Mouse (Mus musculus): ENCODE data around the gene C330007P06Rik. TPM values are rescaled to one million over a fixed set of nuclear protein-coding genes. Genes with fewer than 3 reads are reported as not detected.

The C330007P06Rik gene
- total and polyA plus RNA-seq, 3 experiments: 7.4 to 17.4 (median 15.7) TPM

DNA sequence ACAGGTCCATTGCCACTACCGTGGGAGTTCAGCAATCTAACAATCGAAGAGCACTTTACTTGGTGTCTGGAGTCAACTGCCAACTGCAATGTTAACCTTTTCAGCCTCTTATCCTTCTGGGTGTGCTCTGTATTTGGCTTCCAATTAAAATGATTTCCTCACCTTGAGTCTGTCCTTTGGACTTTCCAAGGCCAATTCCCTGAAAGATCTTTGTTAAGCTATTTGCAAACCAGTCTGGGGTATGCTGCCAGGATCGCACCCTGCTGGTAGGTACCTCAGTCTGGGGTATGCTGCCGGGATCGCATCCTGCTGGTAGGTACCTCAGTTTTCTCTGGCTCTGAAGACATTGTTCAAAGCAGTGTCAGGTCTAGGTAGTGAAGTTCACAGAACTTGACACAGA lies 79.3 kb downstream of the C330007P06Rik start:
- H3K27ac ChIP-seq: no peak overlapping the region
- H3K9ac ChIP-seq (ENCODE audit: low read depth, low read length): no peak overlapping the region
- H3K4me1 ChIP-seq (ENCODE audit: control insufficient read depth, insufficient read depth, low read length): no peaks in the 10 kb centered on the region
- no peak overlapping the region for H3K4me3 ChIP-seq
- H3K36me3 ChIP-seq (ENCODE audit: control insufficient read depth, insufficient read depth, low read length): peaks cover 5% of the 10 kb centered on the region
- H3K79me2 ChIP-seq (replicated peaks; ENCODE audit: control insufficient read depth, insufficient read depth, low read length): no peaks in the 10 kb centered on the region
- intact Hi-C loops (cut with DNase I): no loop called here
- H3K27me3 ChIP-seq (ENCODE audit: control insufficient read depth, insufficient read depth, low read length): no peaks in the 10 kb centered on the region
- 69% methylated on average over 5 of the region's 5 CpGs for WGBS
- DNase-seq: no peak
- TF ChIP-seq POLR2A (IDR thresholded peaks at IDR 0.05; ENCODE audit: insufficient read depth, low read depth, low read length) (no peak), CTCF (IDR thresholded peaks at IDR 0.05) (no peak), EP300 (IDR thresholded peaks at IDR 0.05; ENCODE audit: insufficient read depth, low read depth, low read length) (no peak)

DNA sequence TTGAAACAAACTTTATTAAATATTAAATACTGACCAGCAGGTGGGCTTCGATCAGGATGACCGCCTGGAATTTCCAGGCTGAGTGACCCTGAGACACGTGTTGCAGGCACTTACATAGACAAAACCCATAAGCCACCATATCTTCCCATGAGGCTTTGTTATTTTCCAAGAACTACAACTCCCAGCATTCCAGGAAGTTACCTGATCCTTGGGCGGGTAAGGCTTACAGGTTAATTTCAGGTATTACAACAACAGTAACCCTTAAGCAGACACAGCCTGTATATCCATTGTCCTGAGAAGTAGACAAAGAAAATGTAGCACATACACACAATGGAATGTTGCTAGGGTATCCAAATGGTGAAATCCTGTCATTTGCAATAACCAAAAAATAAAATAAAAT lies 84.6 kb downstream of the C330007P06Rik start:
- WGBS: 72% methylated on average over 4 of the region's 4 CpGs
- TF ChIP-seq POLR2A (IDR thresholded peaks at IDR 0.05; ENCODE audit: insufficient read depth, low read depth, low read length): no peak
- no peak for TF ChIP-seq EP300 (IDR thresholded peaks at IDR 0.05; ENCODE audit: insufficient read depth, low read depth, low read length)
- no peak for TF ChIP-seq CTCF (IDR thresholded peaks at IDR 0.05)
- Histone ChIP-seq H3K9ac (ENCODE audit: low read depth, low read length) (no peak overlapping the region), H3K27me3 (ENCODE audit: control insufficient read depth, insufficient read depth, low read length) (no peaks in the 10 kb centered on the region), H3K4me1 (ENCODE audit: control insufficient read depth, insufficient read depth, low read length) (no peaks in the 10 kb centered on the region), H3K36me3 (ENCODE audit: control insufficient read depth, insufficient read depth, low read length) (no peaks in the 10 kb centered on the region), H3K27ac (no peak overlapping the region), H3K79me2 (replicated peaks; ENCODE audit: control insufficient read depth, insufficient read depth, low read length) (no peaks in the 10 kb centered on the region), H3K4me3 (no peak overlapping the region)
- intact Hi-C loops (cut with DNase I): no loop called here
- DNase-seq: no peak

DNA sequence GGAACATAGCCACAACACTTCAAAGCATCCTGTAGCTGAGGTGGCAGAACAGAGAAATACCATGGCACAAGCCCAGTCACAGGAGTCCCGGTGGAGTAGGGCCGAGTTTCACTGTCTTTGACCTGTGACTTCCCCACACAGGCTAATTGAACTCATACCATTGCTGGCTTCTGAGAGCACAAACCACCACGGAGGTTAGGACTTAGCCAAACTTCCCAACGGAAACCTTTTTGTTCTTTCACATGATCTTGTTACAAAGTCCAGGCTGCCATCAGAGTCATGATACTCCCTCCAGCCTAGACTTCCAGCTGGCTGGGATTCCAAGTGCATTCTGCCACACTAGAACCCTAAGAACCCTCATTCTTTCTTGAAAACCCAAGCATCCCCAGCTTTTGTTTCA lies 96.2 kb downstream of the C330007P06Rik start:
- Histone ChIP-seq H3K36me3 (ENCODE audit: control insufficient read depth, insufficient read depth, low read length) (no peaks in the 10 kb centered on the region), H3K4me1 (ENCODE audit: control insufficient read depth, insufficient read depth, low read length) (no peaks in the 10 kb centered on the region), H3K9ac (ENCODE audit: low read depth, low read length) (no peak overlapping the region), H3K4me3 (no peak overlapping the region), H3K27ac (no peak overlapping the region), H3K27me3 (ENCODE audit: control insufficient read depth, insufficient read depth, low read length) (no peaks in the 10 kb centered on the region), H3K79me2 (replicated peaks; ENCODE audit: control insufficient read depth, insufficient read depth, low read length) (no peaks in the 10 kb centered on the region)
- DNase-seq: no peak
- 70% methylated on average over 4 of the region's 4 CpGs for WGBS
- intact Hi-C loops (cut with DNase I): no loop called here
- TF ChIP-seq EP300 (IDR thresholded peaks at IDR 0.05; ENCODE audit: insufficient read depth, low read depth, low read length) (no peak), POLR2A (IDR thresholded peaks at IDR 0.05; ENCODE audit: insufficient read depth, low read depth, low read length) (no peak), CTCF (IDR thresholded peaks at IDR 0.05) (no peak)

DNA sequence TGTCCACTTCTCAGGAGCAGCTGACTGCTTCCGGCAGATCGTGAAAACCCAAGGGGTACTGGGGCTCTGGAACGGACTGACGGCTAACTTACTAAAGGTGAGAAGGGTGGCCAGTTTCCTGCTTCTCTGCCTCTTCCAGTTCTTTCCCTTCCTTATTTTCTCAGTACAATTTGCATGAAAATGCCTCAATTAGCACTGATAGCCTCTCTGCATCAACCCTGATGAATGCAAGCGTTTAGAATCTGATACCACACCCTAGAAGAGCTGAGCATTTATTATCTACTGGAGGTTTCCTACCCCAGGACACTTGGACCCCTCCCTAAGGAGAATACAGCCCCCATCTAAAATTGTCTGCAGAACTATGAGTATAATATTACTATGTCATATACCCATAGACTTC lies 98.4 kb downstream of the C330007P06Rik start:
- Histone ChIP-seq H3K27me3 (ENCODE audit: control insufficient read depth, insufficient read depth, low read length) (no peaks in the 10 kb centered on the region), H3K9ac (ENCODE audit: low read depth, low read length) (no peak overlapping the region), H3K79me2 (replicated peaks; ENCODE audit: control insufficient read depth, insufficient read depth, low read length) (no peaks in the 10 kb centered on the region), H3K27ac (no peak overlapping the region), H3K36me3 (ENCODE audit: control insufficient read depth, insufficient read depth, low read length) (no peaks in the 10 kb centered on the region), H3K4me3 (no peak overlapping the region), H3K4me1 (ENCODE audit: control insufficient read depth, insufficient read depth, low read length) (no peaks in the 10 kb centered on the region)
- TF ChIP-seq POLR2A (IDR thresholded peaks at IDR 0.05; ENCODE audit: insufficient read depth, low read depth, low read length): no peak
- TF ChIP-seq CTCF (IDR thresholded peaks at IDR 0.05): no peak
- TF ChIP-seq EP300 (IDR thresholded peaks at IDR 0.05; ENCODE audit: insufficient read depth, low read depth, low read length): no peak
- intact Hi-C loops (cut with DNase I): no loop called here
- WGBS: 72% methylated on average over 5 of the region's 5 CpGs
- DNase-seq: no peak

Other genes starting within 250 kb of the C330007P06Rik start
- 1 to 10 TPM; 2.4 to 2.5 TPM for gene Akap17b, start 228.7 kb downstream of the C330007P06Rik start, total RNA-seq (2021)
- 0.45 and 1.2 TPM in 2 replicates for gene Akap17b, start 228.7 kb downstream of the C330007P06Rik start, polyA plus RNA-seq (2012; rRNA removed)
- gene Slc25a43, start 130.5 kb downstream of the C330007P06Rik start, total RNA-seq (2021): not detected
- 0.37 and 0.59 TPM in 2 replicates for gene Slc25a43, start 130.5 kb downstream of the C330007P06Rik start, polyA plus RNA-seq (2012; rRNA removed)
- 100 to 1,000 TPM; 352 to 447 TPM for gene Slc25a5, start 78.5 kb downstream of the C330007P06Rik start, total RNA-seq (2021)
- 425 and 550 TPM in 2 replicates for gene Slc25a5, start 78.5 kb downstream of the C330007P06Rik start, polyA plus RNA-seq (2012; rRNA removed)
- gene Ube2a, start 211 bp downstream of the C330007P06Rik start, total RNA-seq (2021): 10 to 100 TPM; 62.6 to 76.5 TPM
- gene Ube2a, start 211 bp downstream of the C330007P06Rik start, polyA plus RNA-seq (2012; rRNA removed): 39.4 and 65.7 TPM in 2 replicates
- gene Nkrf, start 28.8 kb upstream of the C330007P06Rik start, total RNA-seq (2021): 1 to 10 TPM; 3.0 to 3.3 TPM
- gene Nkrf, start 28.8 kb upstream of the C330007P06Rik start, polyA plus RNA-seq (2012; rRNA removed): 0.74 and 1.6 TPM in 2 replicates
- 1 to 10 TPM; 5.5 to 6.9 TPM for gene Sept6, start 117.7 kb upstream of the C330007P06Rik start, total RNA-seq (2021)
- gene Sept6, start 117.7 kb upstream of the C330007P06Rik start, polyA plus RNA-seq (2012; rRNA removed): 3.8 and 4.0 TPM in 2 replicates
- not detected for gene Sowahd, start 174.7 kb upstream of the C330007P06Rik start, total RNA-seq (2021)
- gene Sowahd, start 174.7 kb upstream of the C330007P06Rik start, polyA plus RNA-seq (2012; rRNA removed): not detected in 2 replicates
- gene Rpl39, start 211.3 kb upstream of the C330007P06Rik start, total RNA-seq (2021): 100 to 1,000 TPM; 289 to 325 TPM
- 57.3 and 86.8 TPM in 2 replicates for gene Rpl39, start 211.3 kb upstream of the C330007P06Rik start, polyA plus RNA-seq (2012; rRNA removed)
- gene Upf3b, start 236.2 kb upstream of the C330007P06Rik start, total RNA-seq (2021): 1 to 10 TPM; 6.6 to 6.7 TPM
- gene Upf3b, start 236.2 kb upstream of the C330007P06Rik start, polyA plus RNA-seq (2012; rRNA removed): 2.6 and 4.5 TPM in 2 replicates